Mouse (Mus musculus) liver, postnatal 0 days (tissue): Measurements from ENCODE around the gene Rcn2. TPM values are rescaled to one million over a fixed set of nuclear protein-coding genes. Genes with fewer than 3 reads are reported as not detected.

ENCODE experiments used
- ATAC-seq: fragments of 200-750 bp; cut with Nextera tagmentation; 2 replicates; pipeline ENCODE4 v1.8.0; 2017; ENCODE audit warnings: mild to moderate bottlenecking, moderate library complexity
- DNase-seq: peaks from one replicate; pipeline ENCODE4 v3.0.0-alpha.2; 2016
- H3K27ac ChIP-seq: fragments of 300-500 bp; sonication (generic); 2 replicates; pipeline ENCODE4 v1.5.1; 2014; ENCODE audit warnings: antibody characterized with exemption, moderate library complexity, mild to moderate bottlenecking, low read depth
- H3K27me3 ChIP-seq: fragments of 300-500 bp; sonication (generic); 2 replicates; pipeline ENCODE4 v1.6.1; 2014; ENCODE audit warnings: low read length, control low read depth, mixed read lengths; ENCODE audit not compliant: insufficient read depth
- H3K36me3 ChIP-seq: fragments of 300-500 bp; sonication (generic); replicated peaks from 2 replicates; pipeline ENCODE4 v1.6.1; 2014; ENCODE audit warnings: mild to moderate bottlenecking, control low read depth, low read length, moderate library complexity, mixed read lengths; ENCODE audit not compliant: insufficient read depth
- H3K4me1 ChIP-seq: fragments of 300-500 bp; sonication (generic); 2 replicates; pipeline ENCODE4 v1.6.1; 2014; ENCODE audit warnings: antibody characterized with exemption, mild to moderate bottlenecking, control low read depth; ENCODE audit not compliant: insufficient read depth
- H3K4me2 ChIP-seq: fragments of 300-500 bp; sonication (generic); 2 replicates; pipeline ENCODE4 v1.6.1; 2014; ENCODE audit warnings: low read depth, mild to moderate bottlenecking, low read length, moderate library complexity, mixed read lengths
- H3K4me3 ChIP-seq: fragments of 300-500 bp; sonication (generic); 2 replicates; pipeline ENCODE4 v1.5.1; 2014; ENCODE audit warnings: low read depth, low read length
- H3K9ac ChIP-seq: fragments of 300-500 bp; sonication (generic); replicated peaks from 2 replicates; pipeline ENCODE4 v1.6.1; 2014; ENCODE audit warnings: mild to moderate bottlenecking, moderate library complexity
- H3K9me3 ChIP-seq: fragments of 300-500 bp; sonication (generic); 2 replicates; pipeline ENCODE4 v1.6.1; 2016; ENCODE audit warnings: mild to moderate bottlenecking, control low read depth, low read length, mixed read lengths
- CTCF ChIP-seq: sonication (generic); IDR thresholded peaks from 2 replicates; pipeline ENCODE4 v1.5.1; 2016; ENCODE audit warnings: antibody characterized with exemption, low read depth
- EP300 ChIP-seq: IDR thresholded peaks from 2 replicates; pipeline ENCODE4 v1.6.1; 2016; ENCODE audit warnings: antibody characterized with exemption, low read depth, mild to moderate bottlenecking
- WGBS: fragments of 180-500 bp; shearing (Covaris S2); extraction: QIAGEN DNeasy Blood & Tissue Kit; methylation state at CpG from one replicate; pipeline ENCODE4 v1.1.7; 2014; ENCODE audit not compliant: insufficient replicate concordance; 5-methylcytosine and 5-hydroxymethylcytosine counted together
- polyA plus RNA-seq: library from polyadenylated mRNA; unstranded; fragments of >200 nt; fragmentation: Nextera tagmentation; extraction: Ambion mirVana; gene quantifications from 2 replicates; pipeline ENCODE4 v1.2.1, GENCODE M21; 2015

The Rcn2 gene
- polyA plus RNA-seq, 1 experiment from 2014 or later: 30.5 TPM

GRCm38 (mm10) chr9:56068630-56069029 lies 27.0 kb downstream of the Rcn2 start:
- no peak overlapping the region for H3K4me3 ChIP-seq
- no peaks in the 10 kb centered on the region for H3K4me1 ChIP-seq
- no peak overlapping the region for H3K4me2 ChIP-seq
- no peak overlapping the region for H3K27ac ChIP-seq
- H3K36me3 ChIP-seq: no peaks in the 10 kb centered on the region
- ATAC-seq (no peak), DNase-seq (no peak)
- 89% methylated on average over 1 of the region's 1 CpGs for WGBS
- no peaks in the 10 kb centered on the region; the same call in 1 of the 2 replicates for H3K9me3 ChIP-seq
- H3K27me3 ChIP-seq: no peaks in the 10 kb centered on the region
- no peak overlapping the region for H3K9ac ChIP-seq
- TF ChIP-seq EP300: no peak
- TF ChIP-seq CTCF: no peak

- Histone ChIP-seq H3K9ac (no peak overlapping the region), H3K27me3 (no peaks in the 10 kb centered on the region), H3K9me3 (no peaks in the 10 kb centered on the region; the same call in 1 of the 2 replicates), H3K4me3 (no peak overlapping the region), H3K4me2 (no peak overlapping the region), H3K4me1 (peaks cover 6% of the 10 kb centered on the region), H3K27ac (no peak overlapping the region), H3K36me3 (no peaks in the 10 kb centered on the region)
- WGBS: 46% methylated on average over 2 of the region's 2 CpGs
- DNase-seq: no peak
- ATAC-seq: no peak
- TF ChIP-seq EP300 (no peak), CTCF (no peak)
These were observed 31.2 kb downstream of the Rcn2 start for GRCm38 (mm10) chr9:56072861-56073260.

- H3K27ac ChIP-seq: no peak overlapping the region
- no peaks in the 10 kb centered on the region for H3K36me3 ChIP-seq
- ATAC-seq: peak; percentile 8; the same call in 1 of the 2 replicates
- H3K4me1 ChIP-seq: peaks cover 6% of the 10 kb centered on the region
- WGBS: 74% methylated on average over 12 of the region's 12 CpGs
- H3K9me3 ChIP-seq: no peaks in the 10 kb centered on the region
- no peaks in the 10 kb centered on the region for H3K27me3 ChIP-seq
- H3K4me3 ChIP-seq: no peak overlapping the region
- no peak overlapping the region for H3K4me2 ChIP-seq
- TF ChIP-seq CTCF: no peak
- no peak for TF ChIP-seq EP300
- no peak overlapping the region for H3K9ac ChIP-seq
- no peak for DNase-seq
These were observed 33.2 kb downstream of the Rcn2 start for GRCm38 (mm10) chr9:56074863-56075262.

- H3K4me1 ChIP-seq: peaks cover 6% of the 10 kb centered on the region
- peak; percentile 61 for DNase-seq
- H3K27me3 ChIP-seq: no peaks in the 10 kb centered on the region
- peak overlapping the region; percentile 29 for H3K27ac ChIP-seq
- WGBS: 6% methylated on average over 4 of the region's 4 CpGs
- no peak overlapping the region for H3K4me3 ChIP-seq
- TF ChIP-seq CTCF: peak; percentile 85
- TF ChIP-seq EP300: no peak
- H3K36me3 ChIP-seq: no peaks in the 10 kb centered on the region
- no peak overlapping the region for H3K9ac ChIP-seq
- H3K4me2 ChIP-seq: no peak overlapping the region
- no peaks in the 10 kb centered on the region for H3K9me3 ChIP-seq
- ATAC-seq: peak; percentile 71
These were observed 33.6 kb downstream of the Rcn2 start for GRCm38 (mm10) chr9:56075264-56075663.

- Histone ChIP-seq H3K4me3 (no peak overlapping the region), H3K9ac (peak overlapping the region; percentile 21; the same call in 1 of the 2 replicates), H3K9me3 (no peaks in the 10 kb centered on the region), H3K36me3 (no peaks in the 10 kb centered on the region), H3K27ac (peak overlapping the region; percentile 29), H3K4me2 (no peak overlapping the region), H3K27me3 (no peaks in the 10 kb centered on the region), H3K4me1 (peaks cover 6% of the 10 kb centered on the region)
- DNase-seq (peak; percentile 46), ATAC-seq (peak; percentile 41)
- 26% methylated on average over 7 of the region's 7 CpGs for WGBS
- no peak for TF ChIP-seq EP300
- no peak for TF ChIP-seq CTCF
These were observed 34.4 kb downstream of the Rcn2 start for GRCm38 (mm10) chr9:56075901-56076620.

GRCm38 (mm10) chr9:56079587-56079986 lies 37.9 kb downstream of the Rcn2 start:
- no peak overlapping the region for H3K4me2 ChIP-seq
- no peaks in the 10 kb centered on the region for H3K36me3 ChIP-seq
- H3K9me3 ChIP-seq: no peaks in the 10 kb centered on the region
- 48% methylated on average over 5 of the region's 5 CpGs for WGBS
- H3K4me3 ChIP-seq: no peak overlapping the region
- no peaks in the 10 kb centered on the region for H3K27me3 ChIP-seq
- ATAC-seq (no peak), DNase-seq (no peak)
- H3K9ac ChIP-seq: no peak overlapping the region
- no peak overlapping the region for H3K27ac ChIP-seq
- TF ChIP-seq CTCF (no peak), EP300 (no peak)
- H3K4me1 ChIP-seq: peaks cover 6% of the 10 kb centered on the region
